Mouse (Mus musculus) T-helper 1 cell (primary cell): ENCODE data around the gene Exoc3l.
"Not testable (repeated sequence)": the region's sequence is repeated elsewhere in the genome, so short reads cannot be mapped to it uniquely, and the experiment has no call there.

Source experiments
- in situ Hi-C: fragments of 300-600 bp; cut with MboI, MseI; formaldehyde crosslinking; loops from one replicate; pipeline ENCODE4 v1.15.1; 2025; ENCODE audit warnings: high pct_unique_total_duplicates

The Exoc3l gene

DNA sequence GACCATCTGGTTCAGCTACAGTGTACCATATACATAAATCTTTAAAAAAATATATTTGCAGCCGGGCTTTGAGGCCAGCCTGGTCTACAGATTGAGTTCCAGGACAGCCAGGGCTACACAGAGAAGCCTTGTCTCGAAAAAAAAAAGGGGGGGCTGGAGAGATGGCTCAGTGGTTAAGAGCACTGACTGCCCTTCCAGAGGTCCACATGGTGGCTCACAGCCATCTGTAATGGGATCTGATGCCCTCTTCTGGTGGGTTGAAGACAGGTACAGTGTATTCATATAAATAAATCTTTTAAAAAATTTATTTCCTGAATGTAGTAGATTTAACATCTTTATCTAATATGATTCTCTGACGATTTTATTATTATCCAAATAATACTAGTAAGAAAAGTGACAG is 4.1 kb downstream of the Exoc3l start:
- in situ Hi-C loops: not testable (repeated sequence)

DNA sequence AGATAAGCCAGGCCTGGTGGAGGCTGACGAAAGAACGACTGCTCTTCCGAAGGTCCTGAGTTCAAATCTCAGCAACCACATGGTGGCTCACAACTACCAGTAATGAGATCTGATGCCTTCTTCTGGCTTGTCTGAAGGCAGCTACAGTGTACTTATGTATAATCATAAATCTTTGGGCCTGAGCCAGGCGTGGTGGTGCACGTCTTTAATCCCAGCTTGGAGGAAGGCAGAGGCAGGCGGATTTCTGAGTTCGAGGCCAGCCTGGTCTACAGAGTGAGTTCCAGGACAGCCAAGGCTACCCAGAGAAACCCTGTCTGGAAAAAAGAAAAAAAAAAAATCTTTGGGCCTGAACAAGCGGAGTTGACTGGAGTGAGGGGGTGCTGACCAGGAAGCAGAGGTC is 4.5 kb downstream of the Exoc3l start:
- in situ Hi-C loops: not testable (repeated sequence)

DNA sequence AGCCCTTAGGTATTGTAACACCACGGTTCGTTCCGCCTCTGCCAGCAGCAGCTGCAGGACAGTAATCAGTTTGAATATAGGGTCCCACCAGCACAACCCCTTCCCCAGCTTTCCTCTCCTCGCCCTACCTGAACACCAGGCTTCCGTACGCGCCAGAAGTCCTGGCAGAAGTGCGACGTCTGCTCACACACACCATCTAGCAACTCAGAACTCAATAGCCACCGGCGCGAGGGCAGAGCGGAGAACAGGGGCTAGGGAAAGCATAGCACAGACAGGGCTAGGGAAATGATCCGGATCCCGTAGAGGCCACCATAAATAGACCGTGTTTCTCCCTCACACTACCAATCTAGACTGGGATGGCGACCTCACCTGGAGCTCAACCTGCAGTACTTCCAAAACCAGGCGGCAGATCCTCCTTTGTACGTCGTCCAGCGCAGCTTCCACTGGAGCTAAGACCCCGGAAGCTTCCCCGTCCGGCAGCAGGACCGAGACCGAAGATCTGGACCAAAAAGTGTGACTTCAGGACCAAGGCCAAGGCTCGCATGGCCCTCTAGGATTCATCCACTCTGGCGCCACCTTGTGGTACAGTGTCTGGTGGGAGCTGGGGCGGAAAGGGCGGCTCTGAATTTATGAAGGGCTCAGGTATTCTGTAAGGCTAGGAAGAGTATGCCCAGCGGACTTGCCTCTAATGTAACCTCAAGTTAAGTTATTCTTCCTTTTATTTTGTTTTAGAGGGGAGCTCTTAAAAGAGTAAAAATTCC is 5.2 kb downstream of the Exoc3l start:
- in situ Hi-C loops: no loop called here

DNA sequence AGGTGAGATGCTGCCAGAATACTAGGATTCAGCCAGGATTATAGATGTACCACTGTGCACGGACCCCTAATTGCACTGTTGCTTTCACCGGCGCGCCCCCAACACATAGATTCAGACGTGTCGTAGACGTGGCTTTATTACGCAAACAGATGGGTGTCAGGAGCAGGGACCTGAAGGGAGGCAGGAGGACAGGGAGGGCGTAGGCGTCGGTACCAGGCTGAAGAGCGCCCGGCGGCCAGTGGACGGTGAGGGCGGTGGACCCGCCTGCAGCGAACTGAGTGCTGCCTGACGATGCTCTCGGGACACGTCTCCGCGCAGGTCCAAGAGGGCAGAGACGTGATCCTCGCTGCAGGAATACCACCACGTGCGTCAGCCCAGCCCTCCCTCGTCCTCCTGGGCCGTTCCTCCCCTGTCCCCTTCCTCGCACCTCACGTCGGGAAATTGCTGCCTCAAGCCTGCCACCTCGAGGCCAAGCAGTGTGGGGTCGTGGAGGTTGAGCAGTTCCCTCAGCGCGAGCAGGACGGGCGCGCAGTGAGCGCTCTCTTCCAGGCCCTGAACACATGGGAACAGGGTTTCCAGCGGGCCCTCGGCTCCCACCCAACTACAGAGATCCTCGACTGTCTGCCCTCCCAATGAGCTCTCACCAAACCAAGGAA is 6.0 kb downstream of the Exoc3l start, which contains the start of gene 4931428F04Rik:
4931428F04Rik (minus strand) TSS at position 60 of the 656 bp plus-strand sequence.
- in situ Hi-C loops: no loop called here

DNA sequence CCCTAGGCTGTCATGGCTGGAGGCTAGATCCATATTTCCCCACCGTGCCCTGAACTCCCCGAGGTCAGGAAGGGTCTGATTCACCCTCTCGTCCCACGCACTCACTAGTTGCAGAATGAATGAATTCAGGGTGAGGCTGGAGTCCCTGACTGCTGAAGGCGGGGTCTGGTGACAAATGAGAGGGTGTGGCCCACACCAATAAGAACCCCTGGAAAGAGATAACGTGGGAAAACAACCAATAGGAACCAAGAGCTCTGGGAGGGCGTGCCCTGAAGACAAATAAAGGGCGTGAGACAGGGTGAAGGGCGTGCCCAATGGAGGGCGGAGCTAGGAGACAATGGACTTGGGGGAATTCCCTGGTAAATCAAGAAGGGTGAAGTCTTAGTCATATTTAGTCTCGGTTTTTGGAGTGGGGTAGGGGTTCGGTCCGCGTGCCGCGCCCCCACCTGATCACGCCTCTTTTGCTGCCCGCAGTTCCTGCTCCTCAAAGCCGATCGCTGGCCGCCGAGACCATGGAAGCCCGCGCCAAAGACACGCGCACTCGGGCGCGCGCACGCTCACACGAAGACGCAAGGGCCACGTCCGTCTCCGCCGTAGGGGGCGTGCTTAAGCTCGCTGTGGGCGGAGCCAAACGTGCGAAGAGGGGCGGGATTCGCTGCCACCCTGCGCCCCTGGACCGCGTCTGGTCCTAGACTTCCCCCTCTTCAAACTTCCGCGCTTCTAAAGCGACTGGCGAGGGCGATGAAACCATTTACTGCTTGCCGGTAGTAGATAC is 6.8 kb downstream of the Exoc3l start:
- in situ Hi-C loops: no loop called here

DNA sequence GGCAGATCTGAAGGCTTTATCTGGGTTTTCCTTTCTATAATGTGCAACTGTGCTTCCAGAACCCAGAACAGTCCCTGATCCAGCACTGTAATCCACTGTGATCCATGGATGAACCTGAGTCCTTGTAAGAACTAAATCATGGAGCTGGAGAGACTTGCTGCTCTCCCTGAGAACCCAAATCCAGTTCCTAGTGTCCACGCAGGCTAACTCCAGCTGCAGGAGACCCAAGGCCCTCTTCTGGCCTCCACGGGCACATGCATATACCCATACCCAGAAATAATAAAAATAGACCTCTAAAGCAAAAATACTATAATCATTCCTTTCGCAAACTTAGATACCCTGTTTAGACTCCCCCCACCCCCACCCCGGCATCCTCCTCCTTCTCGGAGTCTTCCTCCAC is 7.7 kb downstream of the Exoc3l start:
- in situ Hi-C loops: no loop called here

DNA sequence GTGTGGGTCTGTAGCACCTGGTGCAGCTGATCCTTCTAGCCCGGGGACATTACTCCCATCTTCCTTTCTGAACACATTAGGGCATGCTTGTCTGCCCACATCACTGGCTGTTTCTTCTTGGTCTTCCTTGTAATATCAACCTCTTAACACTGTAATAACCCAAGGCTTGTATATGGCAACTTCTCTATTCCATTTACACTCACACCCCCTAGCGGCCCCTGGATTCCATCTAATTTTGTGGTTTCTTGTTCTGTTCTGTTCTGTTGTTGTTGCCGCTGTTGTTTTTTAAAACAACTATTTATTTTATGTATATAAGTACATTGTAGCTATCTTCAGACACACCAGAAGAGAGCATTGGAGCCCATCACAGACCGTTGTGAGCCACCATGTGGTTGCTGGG is 9.0 kb downstream of the Exoc3l start:
- in situ Hi-C loops: no loop called here

DNA sequence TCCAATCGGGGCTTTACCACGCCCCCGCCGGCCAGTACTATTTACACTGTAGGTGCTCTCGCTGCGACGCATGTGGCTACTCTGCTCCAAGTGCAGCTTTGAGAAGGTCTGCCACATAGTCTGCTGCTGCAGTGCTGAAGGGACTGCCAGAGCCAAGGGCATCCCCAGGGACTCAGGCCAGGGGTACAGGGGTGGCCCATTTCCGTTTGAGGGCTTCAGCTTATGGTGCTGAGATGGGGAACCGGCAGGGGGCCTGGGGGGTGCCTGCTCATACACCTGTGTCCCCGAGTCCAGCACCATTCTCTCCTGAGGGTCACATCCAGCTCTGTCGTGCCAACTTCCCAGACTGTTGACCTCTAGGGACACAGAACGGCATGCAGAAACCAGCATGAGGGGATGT is 10.4 kb downstream of the Exoc3l start:
- in situ Hi-C loops: no loop called here

DNA sequence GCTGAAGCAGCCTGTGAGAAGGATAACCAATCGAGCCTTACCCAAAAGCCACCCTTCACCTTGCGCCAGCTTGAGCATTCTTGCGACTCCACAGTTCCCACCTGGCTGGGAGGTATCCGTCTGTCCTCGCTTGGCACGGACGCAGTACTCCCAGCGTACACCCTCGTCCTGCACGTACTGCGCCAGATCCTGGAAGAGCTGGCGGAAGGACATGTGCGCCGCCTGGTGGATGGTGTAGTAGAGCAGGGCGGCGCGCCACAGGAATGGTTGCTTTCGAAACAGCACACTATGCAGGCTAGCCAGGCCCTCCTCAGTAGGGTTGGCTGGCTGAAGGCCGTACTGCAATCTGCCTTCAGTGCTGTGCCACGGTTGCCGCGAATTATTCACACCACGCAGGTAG is 12.8 kb downstream of the Exoc3l start:
- in situ Hi-C loops: no loop called here

DNA sequence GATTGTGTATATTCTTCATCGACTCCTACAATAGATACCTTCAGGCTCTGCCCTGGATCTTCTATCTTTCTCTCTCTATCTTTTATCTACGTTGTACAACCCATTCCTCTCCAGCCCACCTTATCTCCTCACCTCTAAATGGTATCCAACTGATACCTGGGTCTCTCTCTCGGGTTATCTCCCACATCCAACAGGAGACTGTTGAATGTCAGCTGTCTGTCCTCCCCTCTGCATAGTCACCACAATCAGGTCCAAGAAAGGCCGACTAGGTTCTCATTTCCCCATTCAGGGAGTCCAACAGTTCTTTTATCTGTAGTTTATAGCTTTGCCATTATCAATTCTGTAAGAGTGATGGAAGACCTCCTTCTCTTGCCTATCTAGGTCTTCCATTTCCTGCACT is 13.7 kb downstream of the Exoc3l start:
- in situ Hi-C loops: no loop called here

DNA sequence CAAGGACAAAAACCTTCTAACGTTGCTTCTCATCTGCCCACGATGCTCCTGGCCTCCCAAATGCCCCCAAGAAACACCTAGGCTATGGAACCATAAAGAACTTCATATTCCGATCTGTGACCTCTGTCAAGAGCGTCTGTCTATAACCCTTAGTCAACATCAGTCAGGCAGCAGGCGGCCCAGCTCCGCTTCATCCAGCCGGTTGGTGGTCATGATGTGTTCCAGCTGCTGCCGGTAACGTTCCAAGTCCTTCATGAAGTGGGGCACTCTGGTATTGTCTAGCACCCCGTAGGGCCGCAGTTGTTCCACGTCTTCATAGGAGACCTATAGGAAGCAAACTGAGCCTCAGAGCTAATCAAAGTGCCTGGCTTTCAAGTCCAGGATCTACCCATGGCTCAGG is 14.1 kb downstream of the Exoc3l start:
- in situ Hi-C loops: no loop called here

DNA sequence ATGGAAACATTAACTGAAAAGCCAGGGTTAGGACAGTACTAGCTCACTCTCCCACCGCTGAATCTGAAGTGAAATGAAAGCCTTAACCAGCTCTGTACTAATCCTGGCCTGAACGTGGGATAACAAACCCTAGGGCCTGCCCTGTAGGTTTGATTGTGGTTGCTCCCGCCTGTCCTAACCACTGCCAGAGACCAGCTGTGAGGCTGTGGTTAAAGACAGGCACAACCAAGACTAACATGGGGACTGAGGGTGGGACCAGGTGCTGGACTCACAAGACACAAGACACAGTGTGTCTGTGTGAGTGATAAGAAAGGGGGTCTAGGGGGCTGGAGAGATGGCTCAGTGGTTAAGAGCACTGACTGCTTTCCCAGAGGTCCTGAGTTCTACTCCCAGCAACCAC is 15.3 kb downstream of the Exoc3l start:
- in situ Hi-C loops: no loop called here

DNA sequence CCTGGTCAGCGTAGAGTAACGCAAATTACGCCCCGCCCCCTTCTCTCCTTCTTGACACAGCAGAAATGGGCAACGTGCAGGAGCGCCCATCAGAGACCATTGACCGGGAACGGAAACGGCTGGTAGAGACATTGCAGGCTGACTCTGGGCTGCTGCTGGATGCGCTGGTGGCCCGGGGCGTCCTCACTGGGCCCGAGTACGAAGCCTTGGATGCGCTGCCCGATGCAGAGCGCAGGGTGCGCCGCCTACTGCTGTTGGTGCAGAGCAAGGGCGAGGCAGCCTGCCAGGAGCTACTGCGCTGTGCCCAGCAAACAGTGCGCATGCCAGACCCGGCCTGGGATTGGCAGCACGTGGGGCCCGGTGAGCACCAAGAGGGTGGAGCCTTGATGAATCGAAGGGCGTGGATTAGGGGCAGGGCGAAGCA is 17.0 kb downstream of the Exoc3l start:
- in situ Hi-C loops: no loop called here

DNA sequence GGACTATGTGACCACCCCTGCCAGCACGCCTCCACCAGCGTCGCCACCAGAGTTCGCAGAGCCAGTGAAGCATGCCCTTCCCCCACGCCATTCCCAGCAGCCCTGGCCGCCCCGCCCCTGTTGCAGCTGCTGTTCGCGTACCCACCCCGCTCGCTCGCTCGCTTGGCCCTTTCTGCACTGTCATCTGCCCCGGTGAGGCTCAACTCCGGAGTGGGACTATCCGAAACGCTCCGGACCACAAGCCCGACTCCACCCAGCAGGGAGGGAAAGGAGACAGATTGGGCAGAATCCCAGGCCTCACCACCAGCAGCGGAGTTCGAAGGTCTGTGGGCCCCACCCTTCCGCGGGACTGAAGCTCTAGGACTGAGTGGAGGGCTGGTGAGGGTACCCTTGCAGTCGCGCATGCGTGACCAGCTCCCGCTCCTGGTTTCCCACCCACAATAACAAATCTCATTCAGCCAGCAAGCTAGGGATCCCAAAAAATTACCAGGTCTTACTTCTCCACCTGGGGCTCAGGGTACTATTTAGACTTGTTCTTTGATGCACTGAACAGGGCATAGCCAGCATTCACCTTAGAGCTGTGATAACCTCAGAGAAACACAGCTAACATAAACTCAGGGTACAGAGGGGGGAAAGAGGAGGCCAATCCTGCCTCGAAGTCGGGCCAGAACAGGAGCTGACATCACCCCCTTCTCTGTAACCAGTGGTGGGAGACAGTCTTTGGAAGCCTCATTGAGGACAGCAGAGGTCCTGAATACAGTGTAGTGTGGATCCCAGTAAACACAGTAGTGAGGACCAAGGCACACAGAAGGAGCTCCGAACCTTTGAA is 19.4 kb downstream of the Exoc3l start:
- in situ Hi-C loops: no loop called here

DNA sequence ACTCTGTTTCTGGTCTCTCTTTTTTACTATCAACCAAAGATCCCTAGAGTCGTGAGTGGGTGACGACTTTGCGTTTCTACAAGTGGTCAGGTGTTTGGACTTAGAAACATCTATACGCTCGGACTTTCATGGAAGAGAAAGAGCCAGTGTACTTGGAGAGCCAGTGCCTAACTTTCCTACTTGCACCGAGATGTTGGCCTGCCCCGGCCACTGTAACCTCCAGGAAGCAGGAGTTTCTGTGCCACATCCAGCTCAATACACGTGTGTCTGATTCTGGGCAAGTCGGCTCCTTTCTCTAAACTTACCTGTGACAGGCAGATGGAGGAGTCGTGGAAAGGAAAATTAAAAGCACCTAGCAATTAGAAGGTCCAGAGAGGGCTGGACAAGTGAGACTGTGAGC is 20.1 kb downstream of the Exoc3l start, which contains the start of gene Nol3:
Nol3 (plus strand) TSS at position 301 of the 400 bp plus-strand sequence.
- in situ Hi-C loops: no loop called here

DNA sequence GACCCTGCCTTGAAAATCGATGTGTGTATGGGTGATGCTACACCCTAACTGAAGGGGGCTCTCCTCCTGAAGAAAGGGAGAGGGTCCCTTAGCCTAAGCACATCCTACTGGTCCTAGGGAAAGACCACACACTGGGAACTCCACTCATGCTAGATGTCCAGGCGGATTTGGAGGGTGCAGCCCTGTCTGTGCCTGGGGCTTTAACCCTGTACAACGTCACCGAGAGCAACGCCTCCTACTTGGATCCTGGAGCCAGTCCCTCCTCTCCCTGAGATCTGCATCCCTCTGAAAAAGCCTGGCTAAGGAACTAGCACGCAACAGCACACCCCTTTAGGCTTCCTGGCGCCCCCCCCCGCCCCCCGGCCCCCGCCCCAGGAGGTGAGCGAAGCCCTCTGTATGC is 20.5 kb downstream of the Exoc3l start:
- in situ Hi-C loops: no loop called here

DNA sequence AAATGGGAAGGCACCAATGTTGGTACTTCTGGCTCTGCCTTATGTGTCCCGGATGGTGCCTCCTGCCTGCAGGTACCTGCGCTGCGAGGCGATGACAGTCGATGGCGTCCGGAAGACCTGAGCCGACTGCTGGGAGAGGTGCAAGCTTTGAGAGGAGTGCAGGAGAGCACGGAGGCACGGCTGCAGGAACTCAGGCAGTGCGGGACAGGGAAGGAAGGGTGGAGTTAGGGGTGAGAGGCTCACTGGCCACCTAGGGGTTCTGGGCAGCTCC is 25.1 kb downstream of the Exoc3l start:
- in situ Hi-C loops: loop anchor here (25.0 kb wide), 1 partner anchor 634 kb away; the partner anchor contains the start of genes Ciao2b and Rrad

DNA sequence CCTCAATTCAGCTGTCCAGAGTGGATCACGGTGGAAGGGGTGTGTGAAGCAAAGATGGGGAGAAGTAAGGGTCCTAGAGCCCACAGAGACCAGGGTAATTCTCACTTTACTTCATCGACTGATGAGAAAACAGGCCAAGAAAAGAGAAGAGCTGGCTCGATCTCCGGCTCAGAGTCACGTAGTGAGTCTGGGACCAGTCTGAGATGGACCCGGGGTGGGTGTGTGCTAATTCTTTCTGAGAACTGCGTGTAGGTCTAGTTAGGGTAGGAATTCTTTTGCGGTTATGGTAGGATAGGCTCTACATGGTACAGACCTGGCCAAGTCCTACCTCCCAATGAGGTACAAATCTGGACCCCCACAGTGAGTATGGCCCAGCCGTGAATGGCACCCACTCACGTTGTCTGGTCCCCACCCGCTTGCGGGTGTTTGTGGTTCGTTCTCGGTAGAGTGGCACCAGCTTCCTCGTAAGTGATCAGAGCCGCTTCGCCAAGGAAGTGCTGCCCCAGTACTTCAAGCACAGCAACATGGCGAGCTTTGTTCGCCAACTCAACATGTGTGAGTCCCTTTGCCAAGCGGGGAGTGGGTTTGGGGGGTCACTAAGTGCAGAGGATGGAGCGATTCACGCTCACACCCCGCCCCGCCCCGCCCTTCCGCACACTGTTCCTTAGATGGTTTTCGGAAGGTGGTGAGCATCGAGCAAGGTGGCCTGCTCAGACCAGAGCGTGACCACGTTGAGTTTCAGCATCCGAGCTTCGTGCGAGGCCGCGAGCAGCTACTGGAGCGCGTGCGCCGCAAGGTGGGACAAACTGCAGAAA is 25.6 kb downstream of the Exoc3l start:
- in situ Hi-C loops: loop anchor here (25.0 kb wide), 1 partner anchor 633 kb away; the partner anchor contains the start of genes Ciao2b and Rrad

DNA sequence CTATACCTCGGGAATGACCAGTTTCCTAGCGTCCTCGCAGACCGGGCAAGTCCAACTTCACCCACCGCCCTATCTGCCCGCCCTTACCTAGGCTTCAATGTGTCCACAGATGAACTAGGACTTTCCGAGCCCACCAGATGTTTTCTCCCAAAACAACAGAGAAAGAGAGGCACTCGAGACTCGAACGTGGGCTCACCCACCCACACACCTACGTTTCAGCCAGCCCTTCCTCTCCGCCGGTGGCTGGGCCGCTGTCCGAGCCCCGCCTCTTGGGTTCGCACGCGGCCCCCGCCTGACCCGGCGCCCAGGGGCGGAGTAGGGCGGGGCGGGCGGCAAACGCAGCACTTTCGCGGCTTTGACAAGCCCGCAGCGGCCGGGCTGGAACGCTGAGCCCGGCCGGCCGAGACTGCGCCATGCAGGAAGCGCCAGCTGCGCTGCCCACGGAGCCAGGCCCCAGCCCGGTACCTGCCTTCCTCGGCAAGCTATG is 26.4 kb downstream of the Exoc3l start, which contains the start of gene Hsf4:
Hsf4 (plus strand) TSS at position 341 of the 487 bp plus-strand sequence.
- in situ Hi-C loops: loop anchor here (25.0 kb wide), 1 partner anchor 632 kb away; the partner anchor contains the start of genes Ciao2b and Rrad

DNA sequence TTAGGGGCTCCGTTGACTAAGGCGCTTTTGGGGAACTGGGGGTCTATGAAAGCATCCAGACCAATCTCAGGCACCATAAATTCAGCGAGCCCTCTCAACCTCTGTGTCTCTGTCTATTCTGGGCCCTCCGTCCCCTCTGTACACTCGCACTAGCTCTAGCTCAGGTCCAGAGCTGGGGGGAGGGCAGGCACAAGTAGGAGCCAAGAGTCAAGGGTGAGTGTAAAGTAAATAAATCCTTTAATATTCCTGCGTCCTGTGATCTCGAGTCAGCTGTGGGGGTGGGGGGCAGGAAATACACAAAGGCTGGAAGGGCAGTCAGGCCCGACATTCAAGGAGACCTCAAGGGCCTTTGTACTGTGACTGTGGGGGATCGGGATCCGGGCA is 26.8 kb downstream of the Exoc3l start:
- in situ Hi-C loops: loop anchor here (25.0 kb wide), 1 partner anchor 632 kb away; the partner anchor contains the start of genes Ciao2b and Rrad
